Mouse (Mus musculus): ENCODE measurements around the gene Stx17.

Gene Stx17

DNA sequence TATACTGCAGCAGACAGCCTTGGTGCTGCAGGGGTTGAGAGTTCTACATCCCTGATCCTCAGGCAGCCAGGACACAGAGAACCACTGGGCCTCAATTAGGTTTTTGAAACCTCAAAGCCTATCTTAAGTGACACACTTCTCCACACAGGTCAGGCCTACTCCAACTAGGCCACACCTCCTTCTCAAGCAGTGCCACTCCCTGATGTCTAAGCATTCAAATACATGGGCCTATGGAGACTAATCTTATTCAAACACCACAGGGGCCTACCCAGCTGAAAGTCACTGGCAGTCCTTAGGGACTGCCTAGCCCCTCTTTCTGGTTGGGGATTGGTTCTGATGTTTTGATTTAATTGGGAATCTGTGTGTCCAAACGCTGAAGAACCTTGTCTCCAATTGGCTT, 31.1 kb downstream of the Stx17 start:
- in situ Hi-C loops (cut with MboI, MseI) = loop anchor here in 1 of 2 experiments (10.0 kb wide), 1 partner anchor 1349 kb away; the partner anchor contains the start of gene Baat

DNA sequence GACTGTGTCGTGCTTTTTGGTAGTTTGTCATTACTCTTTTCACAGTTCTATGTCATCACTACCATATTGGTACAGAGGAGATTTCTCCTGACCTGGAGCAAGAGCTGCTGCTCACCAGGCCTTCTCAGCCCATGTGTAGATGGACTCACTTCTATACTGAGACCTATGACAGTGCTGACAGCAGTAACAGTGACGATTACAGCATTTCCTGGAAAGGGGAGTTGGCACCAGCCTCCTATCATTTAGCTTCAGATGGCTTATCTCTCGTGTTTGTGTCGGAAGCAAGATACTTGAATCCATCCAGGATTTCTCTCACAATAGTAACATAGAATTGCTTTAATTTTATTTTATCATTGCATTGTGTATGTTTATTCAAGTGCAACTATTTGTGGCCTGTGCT, 35.7 kb downstream of the Stx17 start:
- in situ Hi-C loops (cut with MboI, MseI) = no loop called here

DNA sequence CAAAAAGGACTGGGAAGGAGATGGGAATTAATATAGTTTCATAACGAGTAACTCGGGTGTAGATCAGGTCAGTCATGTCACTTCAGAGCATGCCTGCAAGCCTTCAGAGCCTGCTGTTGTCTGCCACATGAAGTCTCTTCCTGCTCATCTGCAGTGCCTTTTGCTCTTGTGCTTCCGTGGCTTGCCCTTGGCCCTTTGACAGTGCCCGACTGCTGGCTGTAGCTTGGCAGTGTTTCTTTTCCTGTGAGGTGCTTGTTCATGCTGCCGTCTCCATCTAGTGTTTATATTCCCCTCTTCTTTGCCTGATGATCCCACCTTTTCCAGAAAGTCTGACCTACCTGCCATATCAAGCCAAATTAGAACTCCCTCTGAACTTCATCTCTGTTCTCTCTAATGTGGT, 39.1 kb downstream of the Stx17 start:
- in situ Hi-C loops (cut with MboI, MseI) = no loop called here

DNA sequence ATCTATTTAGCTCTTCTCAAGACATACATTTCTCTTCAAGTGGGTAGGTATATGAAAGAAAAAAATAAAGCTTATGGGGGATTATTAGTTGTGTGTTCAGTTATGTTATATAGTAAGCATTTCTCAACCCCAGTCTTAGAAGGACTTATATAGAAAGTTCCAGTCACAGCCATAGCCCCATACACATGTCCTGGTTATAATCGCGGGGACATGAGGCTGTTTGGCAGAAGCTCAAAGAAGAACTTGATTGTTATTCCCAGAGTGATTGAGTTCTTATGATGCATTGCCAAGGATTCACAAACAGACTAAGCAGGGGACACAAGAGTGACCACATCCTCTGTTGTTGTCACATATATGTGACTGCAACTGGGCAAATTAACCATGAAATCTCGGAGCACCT, 51.0 kb downstream of the Stx17 start:
- in situ Hi-C loops (cut with MboI, MseI) = no loop called here

DNA sequence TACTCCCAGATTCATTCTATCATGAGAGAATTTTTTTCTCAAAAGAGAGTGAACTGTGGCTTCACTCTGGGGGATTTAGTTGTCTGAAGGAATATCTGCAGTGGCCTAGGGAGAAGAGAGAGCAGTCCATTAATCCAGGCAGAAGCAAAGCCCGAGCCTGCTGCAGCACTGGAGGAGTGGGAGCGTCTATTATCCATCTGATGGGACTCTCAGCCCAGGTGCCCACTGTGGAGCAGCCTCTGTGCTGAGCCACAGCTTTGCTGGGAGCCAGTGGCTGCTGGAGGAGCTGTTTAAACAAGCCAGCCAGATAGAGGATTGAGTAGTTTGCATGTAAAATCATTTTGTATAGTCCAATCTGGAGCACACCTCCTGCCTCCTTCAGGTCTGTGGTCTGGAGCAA, 56.2 kb downstream of the Stx17 start:
- in situ Hi-C loops (cut with MboI, MseI) = no loop called here

DNA sequence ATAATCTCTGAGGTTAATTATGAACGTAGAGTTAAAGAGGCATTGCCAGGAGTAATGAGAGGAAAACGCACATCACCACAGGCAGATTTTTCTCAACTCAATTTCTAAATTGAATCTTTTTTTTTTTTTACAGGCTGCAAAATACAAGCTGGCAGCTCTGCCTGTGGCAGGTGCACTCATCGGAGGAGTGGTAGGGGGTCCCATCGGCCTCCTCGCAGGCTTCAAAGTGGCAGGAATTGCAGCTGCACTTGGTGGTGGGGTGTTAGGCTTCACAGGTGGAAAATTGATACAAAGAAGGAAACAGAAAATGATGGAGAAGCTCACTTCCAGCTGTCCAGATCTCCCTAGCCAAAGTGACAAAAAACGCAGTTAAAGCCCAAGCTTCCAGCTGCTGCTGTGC, 56.7 kb downstream of the Stx17 start:
- in situ Hi-C loops (cut with MboI, MseI) = no loop called here

DNA sequence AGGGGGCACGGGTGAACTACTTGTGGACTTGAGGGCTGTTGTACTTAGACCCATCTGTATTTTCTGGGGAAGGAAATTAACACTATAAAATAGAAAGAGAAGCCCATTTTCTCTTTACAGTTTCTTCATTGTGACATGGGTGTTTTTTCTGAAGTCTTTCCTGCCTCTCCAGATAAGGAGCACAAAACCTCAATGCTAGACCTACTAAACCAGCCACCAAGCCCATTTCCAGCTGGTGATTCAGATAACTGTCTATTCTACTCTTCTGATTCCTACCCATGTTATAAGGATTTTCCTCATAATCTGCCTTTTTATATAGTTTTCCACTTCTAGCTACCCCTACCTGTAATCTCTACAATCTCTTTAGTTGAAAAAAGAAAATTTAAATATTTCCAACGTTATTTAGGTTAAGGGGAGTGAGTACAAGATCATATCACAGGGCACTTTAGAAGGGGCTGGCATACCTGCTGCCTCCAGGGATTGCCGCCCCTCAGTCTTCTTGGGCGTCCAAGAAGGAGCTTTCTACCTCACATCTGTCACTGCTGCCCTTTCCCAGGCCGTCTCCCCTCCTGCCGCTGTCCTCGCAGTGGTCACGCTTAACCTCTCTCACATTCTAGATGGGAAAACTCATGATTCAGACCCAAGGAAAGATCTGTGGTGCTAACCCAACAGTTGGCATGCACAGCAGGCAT, 57.5 kb downstream of the Stx17 start:
- in situ Hi-C loops (cut with MboI, MseI) = no loop called here

DNA sequence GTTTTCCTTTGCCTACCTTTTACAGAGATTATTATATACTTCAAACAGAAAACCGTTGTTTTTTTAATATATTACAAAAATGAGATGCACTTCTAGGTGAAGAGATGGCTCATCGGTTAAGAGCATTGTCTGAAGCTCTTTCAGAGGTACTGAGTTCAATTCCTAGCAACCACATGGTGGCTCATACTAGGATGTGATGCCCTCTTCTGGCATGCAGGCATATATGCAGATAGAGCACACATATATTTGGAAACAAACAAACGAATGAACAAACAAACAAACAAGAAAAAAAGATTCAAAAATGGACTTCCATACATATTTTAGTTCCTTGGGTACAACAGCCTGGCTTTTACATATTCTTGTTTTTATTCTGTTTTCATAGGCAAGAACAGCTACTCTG, 73.2 kb downstream of the Stx17 start:
- in situ Hi-C loops (cut with MboI, MseI) = loop anchor here in 1 of 2 experiments (10.0 kb wide), 1 partner anchor 433 kb away; no protein-coding TSS in a partner anchor

DNA sequence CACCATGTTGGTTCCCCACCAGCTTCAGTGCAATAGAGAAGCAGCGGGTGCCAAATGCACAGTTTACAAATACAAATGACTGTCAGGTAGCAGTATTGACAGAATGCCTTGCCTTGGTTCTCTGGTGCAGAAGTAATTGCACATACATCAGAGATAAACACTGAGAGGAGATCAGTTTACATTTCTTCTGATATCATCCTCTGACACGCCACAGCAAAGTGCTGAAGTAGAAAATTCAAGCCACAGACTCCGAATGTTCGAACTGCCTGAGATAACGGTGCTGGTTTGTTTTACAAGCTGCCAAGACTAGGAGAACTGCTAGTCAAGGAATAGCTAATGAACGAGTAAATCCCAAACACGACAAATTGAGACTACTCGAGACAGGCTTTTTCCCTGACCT, 73.7 kb downstream of the Stx17 start:
- in situ Hi-C loops (cut with MboI, MseI) = loop anchor here in 1 of 2 experiments (10.0 kb wide), 1 partner anchor 434 kb away; no protein-coding TSS in a partner anchor

DNA sequence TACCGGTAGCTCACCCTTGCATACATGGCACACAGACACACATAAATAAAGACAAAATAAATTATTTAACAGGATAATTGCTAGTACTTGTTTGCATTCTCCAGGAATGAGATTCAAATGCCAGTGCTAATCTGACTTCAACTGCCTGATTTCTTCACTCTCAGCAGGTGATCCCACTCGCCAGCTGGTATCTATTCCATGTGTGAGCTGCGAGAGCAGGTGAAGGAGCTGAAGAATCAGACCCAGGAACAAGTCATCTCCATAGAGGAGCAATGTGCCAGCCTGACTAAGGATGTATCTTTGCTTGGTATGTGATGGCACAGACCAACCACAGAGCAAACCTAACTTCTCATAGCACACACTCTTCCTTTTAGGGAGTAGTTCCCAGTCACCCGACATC, 78.8 kb downstream of the Stx17 start:
- in situ Hi-C loops (cut with MboI, MseI) = loop anchor here in 1 of 2 experiments (25.0 kb wide), 1 partner anchor 184 kb away; no protein-coding TSS in a partner anchor

DNA sequence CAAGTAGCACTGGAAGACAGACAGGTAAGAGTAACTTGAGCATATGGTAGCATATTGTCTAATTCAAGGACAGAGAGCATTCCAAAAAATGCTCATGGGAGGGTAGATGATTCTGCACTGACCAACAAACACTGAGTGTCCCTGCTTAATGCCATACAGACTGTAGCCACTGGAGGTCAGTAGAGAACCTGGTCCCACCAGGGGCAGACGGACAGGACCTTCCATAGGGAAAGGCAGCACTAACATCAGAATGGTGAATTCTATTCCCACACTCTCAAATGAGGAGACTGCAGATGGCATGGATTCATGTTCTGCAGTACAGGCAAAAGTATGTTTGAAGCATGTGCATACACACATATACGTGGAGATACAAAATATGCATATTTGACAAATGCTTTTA, 100.5 kb downstream of the Stx17 start:
- in situ Hi-C loops (cut with MboI, MseI) = loop anchor here in 1 of 2 experiments (10.0 kb wide), 1 partner anchor 160 kb away; no protein-coding TSS in a partner anchor

DNA sequence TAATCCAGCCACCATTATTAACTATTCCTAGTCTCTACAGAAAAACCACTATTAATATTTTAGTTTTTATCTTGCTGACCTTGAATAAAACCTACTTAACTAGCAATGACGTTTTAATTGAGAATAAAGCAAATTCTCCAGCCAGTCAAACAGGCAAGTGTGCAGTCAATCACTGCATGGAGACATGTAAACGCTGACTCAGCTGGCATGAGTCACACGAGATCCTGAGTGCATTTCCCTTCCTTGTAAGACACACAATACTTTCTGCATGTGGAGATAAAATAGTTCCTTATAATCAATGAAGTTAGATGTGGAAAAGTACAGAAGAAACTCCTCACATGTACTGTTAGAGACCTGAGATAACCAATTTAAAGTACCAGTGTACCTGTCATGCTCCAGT, 100.9 kb downstream of the Stx17 start:
- in situ Hi-C loops (cut with MboI, MseI) = loop anchor here in 1 of 2 experiments (10.0 kb wide), 1 partner anchor 159 kb away; no protein-coding TSS in a partner anchor

DNA sequence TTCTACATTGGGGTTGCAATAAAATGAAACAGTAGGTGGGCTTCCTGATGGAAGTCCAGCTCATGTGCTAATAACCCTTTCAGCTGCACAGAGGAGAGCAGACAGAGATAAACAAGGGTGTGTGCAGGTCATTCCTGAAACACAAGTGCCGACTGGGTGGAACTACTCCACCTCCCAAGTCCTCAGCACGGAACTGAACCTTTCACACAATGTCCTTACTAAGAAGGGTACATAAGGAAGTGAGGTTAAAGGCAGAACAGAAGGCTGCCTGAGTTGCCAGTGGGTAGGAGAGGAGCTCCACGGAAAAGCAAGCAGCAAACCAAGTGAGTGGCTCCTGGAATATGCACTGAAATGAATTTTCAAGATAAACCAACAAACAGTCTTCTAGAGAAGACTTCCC, 102.1 kb downstream of the Stx17 start:
- in situ Hi-C loops (cut with MboI, MseI) = loop anchor here in 1 of 2 experiments (10.0 kb wide), 1 partner anchor 158 kb away; no protein-coding TSS in a partner anchor
